10 mouse cellular contexts compared by ENCODE assay signal in genomic region chr6:108410771-108411170, GRCm38 (mm10).
A peak's percentile ranks its signal among the peaks of the same experiment; 100 is the strongest.
DNase-seq lines count a peak whose midpoint lies in the region; ATAC-seq lines count a peak whose summit lies in the region.
"Had no signal": no experiment of that assay in that cellular context is flagged by ENCODE, and none has a peak within 500 bp of the region (broad histone marks: within the 10 kb centered on the region; RNA-seq: fewer than 3 reads in every experiment).

No protein-coding gene starts in this region.

- peak; percentile 46 to 58 for DNase-seq in heart, adult 18-20 months
- DNase-seq in WW6 (ENCODE audit: low read depth, low spot score) = peak; percentile 14
- peak; percentile 21 to 46 for DNase-seq in heart, postnatal 14 days
- DNase-seq in lung, postnatal 25 days (ENCODE audit: low spot score) = peak; percentile 83
- DNase-seq in left cerebral cortex, postnatal 4 days = no peak
- DNase-seq: retina, postnatal 1 day had no signal

- H3K27me3 ChIP-seq in heart, embryonic 11.5 days (ENCODE audit: control insufficient read depth, insufficient read depth, low read length) = no peaks in the 10 kb centered on the region
- no peaks in the 10 kb centered on the region for H3K27me3 ChIP-seq in hindbrain, embryonic 16.5 days (replicated peaks; ENCODE audit: control insufficient read depth, insufficient read depth, low read length)
- H3K27me3 ChIP-seq: midbrain, embryonic 12.5 days had no signal

- no peak overlapping the region for H3K4me2 ChIP-seq in heart, embryonic 11.5 days
- no peak overlapping the region for H3K4me2 ChIP-seq in hindbrain, embryonic 16.5 days (ENCODE audit: low read length)
- H3K4me2 ChIP-seq: midbrain, embryonic 12.5 days had no signal

- no peaks in the 10 kb centered on the region for H3K4me1 ChIP-seq in heart, embryonic 11.5 days (ENCODE audit: control insufficient read depth, insufficient read depth, low read length)
- no peaks in the 10 kb centered on the region for H3K4me1 ChIP-seq in hindbrain, embryonic 16.5 days (ENCODE audit: control insufficient read depth, insufficient read depth, low read depth, low read length)
- H3K4me1 ChIP-seq: midbrain, embryonic 12.5 days had no signal

- no peak overlapping the region for H3K4me3 ChIP-seq in heart, embryonic 11.5 days (ENCODE audit: low read depth, low read length)
- H3K4me3 ChIP-seq in hindbrain, embryonic 16.5 days (ENCODE audit: low read length) = no peak overlapping the region
- H3K4me3 ChIP-seq: midbrain, embryonic 12.5 days had no signal

- intact Hi-C loops in heart, postnatal 14 days (cut with DNase I) = no loop called here
- intact Hi-C loops in left cerebral cortex, postnatal 4 days (cut with DNase I) = no loop called here

- H3K9ac ChIP-seq in heart, embryonic 11.5 days (ENCODE audit: low read depth, low read length) = no peak overlapping the region
- H3K9ac ChIP-seq in hindbrain, embryonic 16.5 days (ENCODE audit: low read depth, low read length) = no peak overlapping the region
- H3K9ac ChIP-seq: midbrain, embryonic 12.5 days had no signal

- 75% methylated on average over 16 of the region's 16 CpGs for WGBS in heart, embryonic 11.5 days (ENCODE audit: insufficient replicate concordance)
- WGBS in hindbrain, embryonic 16.5 days = 86% methylated on average over 16 of the region's 16 CpGs

- no peaks in the 10 kb centered on the region for H3K9me3 ChIP-seq in heart, embryonic 11.5 days (replicated peaks; ENCODE audit: control insufficient read depth, low read length)
- no peaks in the 10 kb centered on the region for H3K9me3 ChIP-seq in hindbrain, embryonic 16.5 days (ENCODE audit: control insufficient read depth, low read length)
- H3K9me3 ChIP-seq: midbrain, embryonic 12.5 days had no signal

- no peak overlapping the region for H3K27ac ChIP-seq in heart, embryonic 11.5 days (ENCODE audit: low read depth, low read length)
- no peak overlapping the region for H3K27ac ChIP-seq in hindbrain, embryonic 16.5 days (ENCODE audit: low read depth, low read length)
- H3K27ac ChIP-seq: midbrain, embryonic 12.5 days had no signal

- peaks cover 16% of the 10 kb centered on the region for H3K36me3 ChIP-seq in heart, embryonic 11.5 days (ENCODE audit: control insufficient read depth, insufficient read depth, low read length)
- H3K36me3 ChIP-seq in hindbrain, embryonic 16.5 days (ENCODE audit: control insufficient read depth, insufficient read depth, low read length) = no peaks in the 10 kb centered on the region
- H3K36me3 ChIP-seq: midbrain, embryonic 12.5 days had no signal

- no peak for ATAC-seq in heart, embryonic 11.5 days (replicated peaks; ENCODE audit: insufficient number of reproducible peaks, low FRiP score, low TSS enrichment)
- no peak for ATAC-seq in hindbrain, embryonic 16.5 days
- ATAC-seq: forebrain, embryonic 14.5 days had no signal
